Mouse (Mus musculus): ENCODE results near the gene Akap7.

DNA sequence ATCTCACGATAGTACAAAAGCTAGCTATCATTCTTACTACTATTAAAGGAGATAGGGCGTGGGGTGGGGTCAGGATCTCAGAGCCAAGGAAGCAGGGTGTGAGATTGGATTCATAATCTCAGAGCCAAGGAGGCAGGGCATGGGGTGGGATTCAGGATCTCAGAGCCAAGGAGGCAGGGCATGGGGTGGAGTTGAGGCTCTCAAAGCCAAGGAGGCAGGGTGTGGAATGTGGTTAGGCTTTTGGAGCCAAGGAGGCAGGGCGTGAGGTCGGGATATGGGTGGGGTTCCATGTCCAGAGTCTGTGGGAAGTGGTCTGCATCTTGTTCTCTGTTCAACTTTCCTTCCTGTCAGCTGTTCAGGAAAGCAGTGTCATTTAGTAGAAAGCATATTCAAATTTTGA is 16.6 kb downstream of the Akap7 start:
- TF ChIP-seq CTCF (IDR thresholded peaks at IDR 0.05 in 2 of 3, conservative IDR thresholded peaks at IDR 0.05 in 1 of 3; ENCODE audit: control insufficient read depth in 1 of 3, insufficient read depth in 1 of 3, low read depth in 2 of 3, low read length in 3 of 3, poor library complexity in 1 of 3, severe bottlenecking in 1 of 3) = no peak
- TF ChIP-seq RAD21 (IDR thresholded peaks at IDR 0.05; ENCODE audit: low read depth, low read length) = no peak
- TF ChIP-seq ZC3H11A (IDR thresholded peaks at IDR 0.05; ENCODE audit: low read depth, low read length) = no peak
- no peak for TF ChIP-seq ETS1 (IDR thresholded peaks at IDR 0.05; ENCODE audit: low read depth, low read length)
- no peak for TF ChIP-seq UBTF (IDR thresholded peaks at IDR 0.05; ENCODE audit: borderline replicate concordance, insufficient read depth, low read depth, low read length)
